Mouse (Mus musculus): ENCODE measurements at regions not wholly inside any gene's neighbourhood (a gene's known extent, or its start where the extent isn't known, plus 50 kb on each side); places are given as distances from the start of the nearest gene placed in this dataset.

DNA sequence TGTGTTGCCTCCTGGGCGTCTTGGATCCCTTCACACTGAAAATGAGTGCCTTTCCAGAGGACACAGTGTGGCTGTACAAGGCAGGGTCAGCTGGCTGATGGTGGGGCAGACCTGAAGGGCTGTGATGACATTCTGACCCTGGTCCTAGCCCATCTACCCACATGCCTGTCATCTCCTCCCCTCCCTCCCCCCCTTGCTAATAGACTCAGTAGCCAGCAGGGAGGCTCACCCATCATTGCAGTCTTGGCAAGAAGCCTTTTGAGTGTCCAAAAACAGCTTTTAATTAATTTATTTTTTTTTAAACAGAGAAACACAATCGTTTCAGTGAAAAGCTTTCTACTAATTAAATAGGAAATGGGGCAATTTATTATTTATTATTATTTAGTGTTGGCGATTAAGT, 67.0 kb upstream of the Ssx2ip start:
- TF ChIP-seq CTCF (IDR thresholded peaks at IDR 0.05; ENCODE audit: control insufficient read depth, insufficient read depth, insufficient replicate concordance, low read depth, low read length) (no peak), POLR2A (IDR thresholded peaks at IDR 0.05; ENCODE audit: control insufficient read depth, low read depth, low read length) (no peak)
- Histone ChIP-seq H3K4me3 (ENCODE audit: control insufficient read depth, low read depth, low read length) (no peak overlapping the region), H3K4me1 (ENCODE audit: control insufficient read depth, insufficient read depth, low read length) (no peaks in the 10 kb centered on the region), H3K27ac (ENCODE audit: control insufficient read depth, insufficient read depth, low read depth, low read length) (no peak overlapping the region), H3K27me3 (ENCODE audit: control insufficient read depth, insufficient read depth, low read length) (no peaks in the 10 kb centered on the region), H3K36me3 (ENCODE audit: control insufficient read depth, insufficient read depth, low read length) (no peaks in the 10 kb centered on the region)

DNA sequence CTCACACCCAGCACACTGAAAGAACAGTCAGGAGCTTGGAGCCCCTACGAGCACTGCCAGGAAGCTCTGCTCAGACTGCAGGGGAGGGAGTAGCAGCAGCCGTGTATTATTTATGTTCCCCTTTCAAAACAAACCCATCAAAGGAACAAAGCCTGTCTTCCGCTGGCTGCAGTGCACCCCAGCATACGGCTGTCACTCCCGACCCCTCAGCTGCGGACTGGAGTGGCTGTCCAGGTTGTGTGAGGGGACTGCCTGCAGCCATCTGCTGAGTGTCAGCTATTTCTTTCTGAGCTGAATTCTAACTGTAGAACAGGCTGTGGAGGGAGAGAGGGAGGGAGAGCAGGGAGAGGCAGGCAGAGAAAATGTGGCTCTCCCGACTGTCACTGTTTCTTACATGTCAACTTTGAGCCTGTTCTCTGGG, 66.6 kb upstream of the Ssx2ip start:
- H3K27me3 ChIP-seq (ENCODE audit: control insufficient read depth, insufficient read depth, low read length): no peaks in the 10 kb centered on the region
- H3K27ac ChIP-seq (ENCODE audit: control insufficient read depth, insufficient read depth, low read depth, low read length): no peak overlapping the region
- no peaks in the 10 kb centered on the region for H3K36me3 ChIP-seq (ENCODE audit: control insufficient read depth, insufficient read depth, low read length)
- no peak overlapping the region for H3K4me3 ChIP-seq (ENCODE audit: control insufficient read depth, low read depth, low read length)
- H3K4me1 ChIP-seq (ENCODE audit: control insufficient read depth, insufficient read depth, low read length): no peaks in the 10 kb centered on the region
- TF ChIP-seq CTCF (IDR thresholded peaks at IDR 0.05; ENCODE audit: control insufficient read depth, insufficient read depth, insufficient replicate concordance, low read depth, low read length) (no peak), POLR2A (IDR thresholded peaks at IDR 0.05; ENCODE audit: control insufficient read depth, low read depth, low read length) (no peak)

DNA sequence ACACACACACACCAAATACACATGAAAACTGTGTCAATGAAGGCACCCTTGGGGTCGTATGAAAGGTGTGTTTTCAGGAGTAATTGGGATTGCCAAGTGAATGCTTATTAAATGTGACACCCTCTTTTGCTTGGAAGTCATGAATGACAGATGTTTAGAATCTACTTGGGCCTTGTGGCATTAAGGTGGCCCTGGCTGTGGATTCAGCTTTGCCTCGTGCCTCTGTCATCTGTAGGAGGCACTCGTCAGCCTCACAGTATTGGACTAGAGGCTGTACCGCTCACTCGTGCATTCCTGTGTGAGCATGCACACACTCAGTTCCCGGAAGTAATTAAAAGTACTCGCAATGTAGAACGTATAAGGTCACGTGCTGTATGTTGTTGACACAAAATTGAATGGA, 66.0 kb upstream of the Ssx2ip start:
- H3K27me3 ChIP-seq (ENCODE audit: control insufficient read depth, insufficient read depth, low read length): no peaks in the 10 kb centered on the region
- no peaks in the 10 kb centered on the region for H3K4me1 ChIP-seq (ENCODE audit: control insufficient read depth, insufficient read depth, low read length)
- TF ChIP-seq CTCF (IDR thresholded peaks at IDR 0.05; ENCODE audit: control insufficient read depth, insufficient read depth, insufficient replicate concordance, low read depth, low read length) (no peak), POLR2A (IDR thresholded peaks at IDR 0.05; ENCODE audit: control insufficient read depth, low read depth, low read length) (no peak)
- H3K27ac ChIP-seq (ENCODE audit: control insufficient read depth, insufficient read depth, low read depth, low read length): no peak overlapping the region
- no peaks in the 10 kb centered on the region for H3K36me3 ChIP-seq (ENCODE audit: control insufficient read depth, insufficient read depth, low read length)
- H3K4me3 ChIP-seq (ENCODE audit: control insufficient read depth, low read depth, low read length): no peak overlapping the region

DNA sequence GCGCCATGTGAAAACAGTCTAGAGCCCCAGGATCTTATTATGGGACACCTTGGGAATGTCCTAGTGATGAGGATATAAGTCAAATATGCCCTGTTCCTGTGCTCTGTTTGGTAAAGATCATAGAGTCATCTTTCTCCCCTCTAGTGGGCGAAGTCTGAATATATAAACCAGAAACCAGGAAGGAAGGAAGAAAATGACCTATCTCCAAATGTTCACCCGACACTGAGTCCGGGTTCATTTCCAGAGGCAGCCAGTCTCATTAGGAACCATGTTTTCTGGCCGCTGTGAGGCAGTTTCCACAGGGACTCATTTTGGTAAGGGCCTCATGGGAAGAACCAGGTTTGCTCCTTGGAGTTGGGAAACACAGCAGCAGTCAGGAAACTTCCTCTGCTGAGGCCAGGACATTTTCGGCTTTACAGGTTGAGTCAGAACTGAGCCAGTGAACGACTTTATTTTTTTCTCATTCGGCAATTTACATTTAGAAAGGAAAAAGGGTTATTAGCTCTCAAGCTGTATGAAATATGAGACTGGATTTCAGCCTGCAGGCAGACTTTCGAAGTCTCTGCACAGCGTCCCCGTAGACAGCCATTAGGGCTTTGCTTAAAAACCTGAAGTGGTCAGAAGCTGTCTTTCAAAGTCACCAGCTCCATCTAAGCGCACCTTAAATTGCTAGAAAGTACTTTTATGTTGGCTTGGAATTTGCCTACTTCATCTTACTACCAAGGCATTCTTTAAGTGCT, 64.0 kb upstream of the Ssx2ip start:
- Histone ChIP-seq H3K4me3 (ENCODE audit: control insufficient read depth, low read depth, low read length) (no peak overlapping the region), H3K36me3 (ENCODE audit: control insufficient read depth, insufficient read depth, low read length) (no peaks in the 10 kb centered on the region), H3K4me1 (ENCODE audit: control insufficient read depth, insufficient read depth, low read length) (peaks cover 10% of the 10 kb centered on the region), H3K27ac (ENCODE audit: control insufficient read depth, insufficient read depth, low read depth, low read length) (no peak overlapping the region), H3K27me3 (ENCODE audit: control insufficient read depth, insufficient read depth, low read length) (no peaks in the 10 kb centered on the region)
- no peak for TF ChIP-seq POLR2A (IDR thresholded peaks at IDR 0.05; ENCODE audit: control insufficient read depth, low read depth, low read length)
- TF ChIP-seq CTCF (IDR thresholded peaks at IDR 0.05; ENCODE audit: control insufficient read depth, insufficient read depth, insufficient replicate concordance, low read depth, low read length): no peak

DNA sequence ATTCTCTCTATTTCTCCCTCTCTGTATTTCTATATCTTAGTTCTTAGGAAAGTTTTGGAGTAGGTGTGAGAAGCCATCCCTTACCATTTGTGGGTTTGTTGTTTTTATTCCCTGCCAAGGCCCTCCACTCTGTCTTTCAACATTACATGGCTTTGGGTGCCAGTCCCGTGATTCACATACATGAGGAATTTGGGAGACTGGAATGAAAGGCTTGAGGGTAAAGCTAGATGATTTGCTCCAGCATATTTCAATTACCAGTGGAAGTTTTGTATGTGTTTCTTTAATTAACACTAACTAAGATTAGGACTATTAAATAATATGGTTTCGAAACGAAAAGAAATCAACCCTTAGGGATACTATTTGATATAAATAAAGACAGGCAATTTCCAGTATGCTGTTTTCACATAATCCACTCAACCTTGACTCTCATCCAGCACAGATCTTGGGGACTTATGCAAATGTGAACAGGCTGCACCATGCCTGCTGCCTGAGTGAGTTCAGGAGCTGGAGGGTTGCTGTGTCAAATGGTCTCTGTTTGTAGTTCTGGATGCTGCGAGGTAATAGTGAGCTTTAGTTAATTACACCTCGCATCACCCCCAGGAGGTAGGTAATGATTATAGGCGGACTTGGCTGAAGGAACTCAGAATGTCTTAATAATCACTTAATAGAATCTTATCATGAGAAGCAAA, 62.6 kb upstream of the Ssx2ip start:
- Histone ChIP-seq H3K36me3 (ENCODE audit: control insufficient read depth, insufficient read depth, low read length) (no peaks in the 10 kb centered on the region), H3K4me1 (ENCODE audit: control insufficient read depth, insufficient read depth, low read length) (peaks cover 11% of the 10 kb centered on the region), H3K4me3 (ENCODE audit: control insufficient read depth, low read depth, low read length) (no peak overlapping the region), H3K27ac (ENCODE audit: control insufficient read depth, insufficient read depth, low read depth, low read length) (no peak overlapping the region), H3K27me3 (ENCODE audit: control insufficient read depth, insufficient read depth, low read length) (no peaks in the 10 kb centered on the region)
- TF ChIP-seq CTCF (IDR thresholded peaks at IDR 0.05; ENCODE audit: control insufficient read depth, insufficient read depth, insufficient replicate concordance, low read depth, low read length): no peak
- TF ChIP-seq POLR2A (IDR thresholded peaks at IDR 0.05; ENCODE audit: control insufficient read depth, low read depth, low read length): no peak

DNA sequence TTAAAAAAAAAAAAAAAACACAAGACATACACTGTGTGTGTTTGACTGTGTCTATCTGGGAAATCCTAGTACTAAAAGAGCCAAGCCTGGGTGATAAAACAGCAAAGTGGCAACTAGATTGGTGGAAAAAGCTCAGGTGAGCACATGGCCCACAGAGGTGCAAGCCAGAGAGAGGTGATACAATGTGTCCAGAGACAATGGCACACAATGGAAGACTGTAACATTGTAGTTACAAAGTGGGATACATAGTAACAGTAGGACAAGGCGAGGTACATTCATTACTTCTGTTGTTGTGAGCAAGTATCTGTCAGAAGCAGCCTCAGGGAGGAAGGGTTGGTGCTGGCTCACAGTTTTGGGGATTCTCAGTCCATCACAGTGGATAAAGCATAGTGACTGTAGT, 61.7 kb upstream of the Ssx2ip start:
- no peak overlapping the region for H3K27ac ChIP-seq (ENCODE audit: control insufficient read depth, insufficient read depth, low read depth, low read length)
- H3K4me1 ChIP-seq (ENCODE audit: control insufficient read depth, insufficient read depth, low read length): peaks cover 17% of the 10 kb centered on the region
- no peaks in the 10 kb centered on the region for H3K27me3 ChIP-seq (ENCODE audit: control insufficient read depth, insufficient read depth, low read length)
- H3K36me3 ChIP-seq (ENCODE audit: control insufficient read depth, insufficient read depth, low read length): no peaks in the 10 kb centered on the region
- TF ChIP-seq POLR2A (IDR thresholded peaks at IDR 0.05; ENCODE audit: control insufficient read depth, low read depth, low read length): no peak
- no peak for TF ChIP-seq CTCF (IDR thresholded peaks at IDR 0.05; ENCODE audit: control insufficient read depth, insufficient read depth, insufficient replicate concordance, low read depth, low read length)
- H3K4me3 ChIP-seq (ENCODE audit: control insufficient read depth, low read depth, low read length): no peak overlapping the region

DNA sequence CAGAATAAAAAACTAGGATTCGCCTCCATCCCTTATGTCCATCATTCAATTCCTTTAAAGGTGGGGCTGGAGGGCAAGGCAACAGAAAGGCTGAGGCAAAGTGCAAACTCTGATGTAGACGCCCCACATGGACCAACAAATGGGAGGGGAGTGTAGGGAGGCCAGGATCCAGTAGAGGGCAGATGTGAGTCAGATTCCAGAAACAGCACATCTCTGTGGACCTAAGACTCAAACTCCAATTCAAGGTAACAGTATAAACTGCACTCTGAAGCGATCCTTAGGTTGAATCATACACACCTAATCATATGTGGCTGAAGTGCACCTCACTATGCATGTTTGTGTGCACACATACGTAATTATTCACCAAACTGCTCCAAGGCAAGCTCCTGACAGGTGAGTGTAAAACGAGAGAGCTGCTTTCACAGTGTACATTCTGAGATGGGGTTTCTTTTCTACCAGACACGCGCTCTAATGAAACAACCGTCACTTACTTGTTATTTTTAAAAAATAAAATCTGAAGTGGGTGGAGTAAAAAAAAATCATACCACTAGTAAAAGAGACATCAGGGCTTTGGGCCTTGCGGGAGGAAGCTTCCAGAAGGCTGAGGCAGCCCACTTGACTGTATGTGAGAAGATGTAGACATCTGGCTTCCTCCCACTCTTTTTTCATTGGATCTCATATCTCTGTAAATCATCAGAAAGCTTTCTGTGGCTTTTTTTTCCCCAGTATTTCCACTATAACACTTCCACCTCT, 60.6 kb upstream of the Ssx2ip start:
- Histone ChIP-seq H3K4me3 (ENCODE audit: control insufficient read depth, low read depth, low read length) (no peak overlapping the region), H3K36me3 (ENCODE audit: control insufficient read depth, insufficient read depth, low read length) (no peaks in the 10 kb centered on the region), H3K27me3 (ENCODE audit: control insufficient read depth, insufficient read depth, low read length) (no peaks in the 10 kb centered on the region), H3K4me1 (ENCODE audit: control insufficient read depth, insufficient read depth, low read length) (peaks cover 19% of the 10 kb centered on the region), H3K27ac (ENCODE audit: control insufficient read depth, insufficient read depth, low read depth, low read length) (no peak overlapping the region)
- TF ChIP-seq POLR2A (IDR thresholded peaks at IDR 0.05; ENCODE audit: control insufficient read depth, low read depth, low read length) (no peak), CTCF (IDR thresholded peaks at IDR 0.05; ENCODE audit: control insufficient read depth, insufficient read depth, insufficient replicate concordance, low read depth, low read length) (peak; percentile 51; the same call in 1 of the 2 replicates)
